20 mouse cellular contexts compared by ENCODE assay signal in genomic region chr11:100806380-100807305, GRCm38 (mm10). TPM values are rescaled to one million over a fixed set of nuclear protein-coding genes. Genes with fewer than 3 reads are reported as not detected.
DNase-seq lines count a peak whose midpoint lies in the region; ATAC-seq and TF ChIP-seq lines count a peak whose summit lies in the region.
"Had no signal": no experiment of that assay in that cellular context is flagged by ENCODE, and none has a peak within 500 bp of the region (broad histone marks: within the 10 kb centered on the region; RNA-seq: fewer than 3 reads in every experiment).

No protein-coding gene starts in this region.

- H3K4me3 ChIP-seq in gastrocnemius, adult 2 months = peak overlapping the region; percentile 20
- no peak overlapping the region for H3K4me3 ChIP-seq in limb, embryonic 13.5 days
- no peak overlapping the region for H3K4me3 ChIP-seq in limb, embryonic 10.5 days
- no peak overlapping the region for H3K4me3 ChIP-seq in embryonic facial prominence, embryonic 14.5 days (ENCODE audit: low read depth, low read length)
- H3K4me3 ChIP-seq in kidney, adult 2 months (ENCODE audit: insufficient read depth, low read depth, low read length) = no peak overlapping the region
- H3K4me3 ChIP-seq: limb, embryonic 15.5 days; midbrain, embryonic 12.5 days had no signal

- H3K36me3 ChIP-seq in limb, embryonic 13.5 days = peaks cover 39% of the 10 kb centered on the region
- peaks cover 34% of the 10 kb centered on the region for H3K36me3 ChIP-seq in limb, embryonic 10.5 days
- H3K36me3 ChIP-seq in embryonic facial prominence, embryonic 14.5 days (ENCODE audit: control insufficient read depth, insufficient read depth, low read length) = peaks cover 45% of the 10 kb centered on the region
- peaks cover 8% of the 10 kb centered on the region for H3K36me3 ChIP-seq in kidney, adult 2 months (ENCODE audit: control insufficient read depth, insufficient read depth, low read length)

- no peak for TF ChIP-seq CTCF in gastrocnemius, adult 2 months (IDR thresholded peaks at IDR 0.05)
- TF ChIP-seq CTCF in kidney, adult 2 months (conservative IDR thresholded peaks at IDR 0.05; ENCODE audit: insufficient read depth, insufficient read length, low read depth, low read length) = no peak

- H3K27ac ChIP-seq in gastrocnemius, adult 2 months = peak overlapping the region; percentile 87
- peak overlapping the region; percentile 2; the same call in 1 of the 2 replicates for H3K27ac ChIP-seq in limb, embryonic 13.5 days
- no peak overlapping the region for H3K27ac ChIP-seq in limb, embryonic 10.5 days
- no peak overlapping the region for H3K27ac ChIP-seq in embryonic facial prominence, embryonic 14.5 days (replicated peaks; ENCODE audit: low read depth, low read length)
- H3K27ac ChIP-seq in kidney, adult 2 months (ENCODE audit: insufficient read depth, low read depth, low read length) = no peak overlapping the region
- H3K27ac ChIP-seq: limb, embryonic 15.5 days; midbrain, embryonic 12.5 days had no signal

- 57% methylated on average over 20 of the region's 20 CpGs for WGBS in limb, embryonic 13.5 days
- 83% methylated on average over 20 of the region's 20 CpGs for WGBS in limb, embryonic 10.5 days
- 65% methylated on average over 20 of the region's 20 CpGs for WGBS in embryonic facial prominence, embryonic 14.5 days
- WGBS in kidney, adult 2 months = 59% methylated on average over 20 of the region's 20 CpGs

- peaks cover 15% of the 10 kb centered on the region for H3K4me1 ChIP-seq in limb, embryonic 13.5 days
- peaks cover 6% of the 10 kb centered on the region for H3K4me1 ChIP-seq in limb, embryonic 10.5 days
- H3K4me1 ChIP-seq in embryonic facial prominence, embryonic 14.5 days (ENCODE audit: control insufficient read depth, insufficient read depth, low read length) = peaks cover 7% of the 10 kb centered on the region; the same call in 1 of the 2 replicates
- peaks cover 11% of the 10 kb centered on the region; the same call in 1 of the 2 replicates for H3K4me1 ChIP-seq in kidney, adult 2 months (ENCODE audit: control insufficient read depth, insufficient read depth, low read length)
- H3K4me1 ChIP-seq: midbrain, embryonic 12.5 days had no signal

- peak; percentile 71 for DNase-seq in gastrocnemius, adult 2 months
- DNase-seq in gastrocnemius, postnatal 10 days = no peak
- no peak for DNase-seq in limb, embryonic 10.5 days (ENCODE audit: low spot score)
- peak; percentile 65 for DNase-seq in embryonic facial prominence, embryonic 14.5 days (ENCODE audit: low spot score)
- no peak for DNase-seq in retina, postnatal 1 day
- DNase-seq in adrenal gland, adult 18-20 months (ENCODE audit: low spot score in 2 of 2) = no peak
- no peak for DNase-seq in kidney, adult 2 months
- DNase-seq: adrenal gland, postnatal 14 days; cerebellum, postnatal 36 days; liver, postnatal 0 days; thymus, postnatal 4 days had no signal

- TF ChIP-seq POLR2A in kidney, adult 2 months (IDR thresholded peaks at IDR 0.05; ENCODE audit: low read depth, low read length) = no peak

- no peaks in the 10 kb centered on the region for H3K9me3 ChIP-seq in limb, embryonic 13.5 days
- no peaks in the 10 kb centered on the region for H3K9me3 ChIP-seq in limb, embryonic 10.5 days (replicated peaks)
- H3K9me3 ChIP-seq in embryonic facial prominence, embryonic 14.5 days (ENCODE audit: control insufficient read depth, low read length) = no peaks in the 10 kb centered on the region
- H3K9me3 ChIP-seq: limb, embryonic 15.5 days had no signal

- no peak overlapping the region for H3K4me2 ChIP-seq in limb, embryonic 13.5 days (replicated peaks)
- no peak overlapping the region for H3K4me2 ChIP-seq in embryonic facial prominence, embryonic 14.5 days (ENCODE audit: low read depth, low read length)
- H3K4me2 ChIP-seq: limb, embryonic 15.5 days; midbrain, embryonic 12.5 days had no signal

- intact Hi-C loops in gastrocnemius, adult 2 months (cut with DNase I) = no loop called here

- no peaks in the 10 kb centered on the region for H3K27me3 ChIP-seq in limb, embryonic 13.5 days
- no peaks in the 10 kb centered on the region for H3K27me3 ChIP-seq in limb, embryonic 10.5 days (ENCODE audit: low read depth, poor library complexity, severe bottlenecking)
- H3K27me3 ChIP-seq in embryonic facial prominence, embryonic 14.5 days (replicated peaks; ENCODE audit: control insufficient read depth, insufficient read depth, low read length) = no peaks in the 10 kb centered on the region
- no peaks in the 10 kb centered on the region for H3K27me3 ChIP-seq in kidney, adult 2 months (replicated peaks; ENCODE audit: control insufficient read depth, insufficient read depth, low read length)
- H3K27me3 ChIP-seq: limb, embryonic 15.5 days; midbrain, embryonic 12.5 days had no signal

- ATAC-seq in limb, embryonic 13.5 days (ENCODE audit: low FRiP score, low read depth) = no peak
- ATAC-seq in embryonic facial prominence, embryonic 14.5 days (ENCODE audit: low read depth) = no peak
- ATAC-seq: liver, postnatal 0 days had no signal

- no peak overlapping the region for H3K9ac ChIP-seq in limb, embryonic 13.5 days
- no peak overlapping the region for H3K9ac ChIP-seq in embryonic facial prominence, embryonic 14.5 days (ENCODE audit: low read depth, low read length)
- H3K9ac ChIP-seq: limb, embryonic 15.5 days; liver, postnatal 0 days; midbrain, embryonic 12.5 days had no signal

RNA-seq across cellular contexts. Expression of gene Ghdc, which starts 35.9 kb away (rescaled TPM):
- 1 to 10 TPM; 4.3 to 6.9 TPM for total RNA-seq in gastrocnemius, adult 2 months (2021)
- 1 to 10 TPM; 7.7 to 8.4 TPM for total RNA-seq in gastrocnemius, postnatal 10 days (2021)
- 6.6 and 8.0 TPM in 2 replicates for polyA plus RNA-seq in limb, embryonic 13.5 days (2015; fragmentation: Nextera tagmentation; extraction: Ambion mirVana)
- 3.5 and 4.3 TPM in 2 replicates for polyA plus RNA-seq in limb, embryonic 10.5 days (2016; fragmentation: Nextera tagmentation; extraction: Ambion mirVana)
- polyA plus RNA-seq in embryonic facial prominence, embryonic 14.5 days (2014; fragmentation: Nextera tagmentation; extraction: Ambion mirVana) = 3.6 and 4.4 TPM in 2 replicates
- total RNA-seq in adrenal gland, adult 18-20 months (2021) = 10 to 100 TPM; 17.8 to 21.4 TPM
- 30.4 and 31.8 TPM in 2 replicates for polyA plus RNA-seq in kidney, adult 2 months (2012; rRNA removed)

RNA-seq across cellular contexts. Expression of gene Stat5b, which starts 43.9 kb away (rescaled TPM):
- total RNA-seq in gastrocnemius, adult 2 months (2021) = 100 to 1,000 TPM; 139 to 145 TPM
- total RNA-seq in gastrocnemius, postnatal 10 days (2021) = 100 to 1,000 TPM; 107 to 114 TPM
- 18.9 and 19.8 TPM in 2 replicates for polyA plus RNA-seq in limb, embryonic 13.5 days (2015; fragmentation: Nextera tagmentation; extraction: Ambion mirVana)
- 15.4 and 15.6 TPM in 2 replicates for polyA plus RNA-seq in limb, embryonic 10.5 days (2016; fragmentation: Nextera tagmentation; extraction: Ambion mirVana)
- polyA plus RNA-seq in embryonic facial prominence, embryonic 14.5 days (2014; fragmentation: Nextera tagmentation; extraction: Ambion mirVana) = 24.5 and 27.6 TPM in 2 replicates
- 10 to 100 TPM; 40.1 to 74.3 TPM for total RNA-seq in adrenal gland, adult 18-20 months (2021)
- 23.2 and 24.0 TPM in 2 replicates for polyA plus RNA-seq in kidney, adult 2 months (2012; rRNA removed)

RNA-seq across cellular contexts. Expression of gene Hcrt, which starts 43.9 kb away (rescaled TPM):
- not detected for total RNA-seq in gastrocnemius, adult 2 months (2021)
- not detected for total RNA-seq in gastrocnemius, postnatal 10 days (2021)
- polyA plus RNA-seq in limb, embryonic 13.5 days (2015; fragmentation: Nextera tagmentation; extraction: Ambion mirVana) = not detected in 2 replicates
- not detected in 2 replicates for polyA plus RNA-seq in limb, embryonic 10.5 days (2016; fragmentation: Nextera tagmentation; extraction: Ambion mirVana)
- polyA plus RNA-seq in embryonic facial prominence, embryonic 14.5 days (2014; fragmentation: Nextera tagmentation; extraction: Ambion mirVana) = not detected in 2 replicates
- not detected for total RNA-seq in adrenal gland, adult 18-20 months (2021)
- polyA plus RNA-seq in kidney, adult 2 months (2012; rRNA removed) = not detected in 2 replicates
- total RNA-seq: adrenal gland, postnatal 14 days; gastrocnemius, postnatal 36 days; left cerebral cortex, adult 8-10 months had no signal
- polyA plus RNA-seq: embryonic facial prominence, embryonic 11.5 days; heart, embryonic 16.5 days; kidney, embryonic 14.5 days; limb, embryonic 15.5 days; liver, postnatal 0 days; macrophage; midbrain, embryonic 12.5 days had no signal

RNA-seq across cellular contexts. Expression of gene Kcnh4, which starts 46.9 kb away (rescaled TPM):
- not detected for total RNA-seq in gastrocnemius, adult 2 months (2021)
- not detected for total RNA-seq in gastrocnemius, postnatal 10 days (2021)
- polyA plus RNA-seq in limb, embryonic 13.5 days (2015; fragmentation: Nextera tagmentation; extraction: Ambion mirVana) = not detected in 2 replicates
- polyA plus RNA-seq in limb, embryonic 10.5 days (2016; fragmentation: Nextera tagmentation; extraction: Ambion mirVana) = not detected in 2 replicates
- polyA plus RNA-seq in embryonic facial prominence, embryonic 14.5 days (2014; fragmentation: Nextera tagmentation; extraction: Ambion mirVana) = 0.41 and 0.64 TPM in 2 replicates
- total RNA-seq in adrenal gland, adult 18-20 months (2021) = under 1 TPM; 0.10 to 0.16 TPM
- polyA plus RNA-seq in kidney, adult 2 months (2012; rRNA removed) = 0.04 and 0.08 TPM in 2 replicates
- total RNA-seq: gastrocnemius, postnatal 36 days had no signal
- polyA plus RNA-seq: heart, embryonic 16.5 days; kidney, embryonic 14.5 days; limb, embryonic 15.5 days; liver, postnatal 0 days; macrophage had no signal

RNA-seq across cellular contexts. Expression of gene Stat5a, which starts 52.5 kb away (rescaled TPM):
- total RNA-seq in gastrocnemius, adult 2 months (2021) = 10 to 100 TPM; 11.7 to 15.8 TPM
- 10 to 100 TPM; 29.6 to 32.7 TPM for total RNA-seq in gastrocnemius, postnatal 10 days (2021)
- 5.2 and 5.7 TPM in 2 replicates for polyA plus RNA-seq in limb, embryonic 13.5 days (2015; fragmentation: Nextera tagmentation; extraction: Ambion mirVana)
- polyA plus RNA-seq in limb, embryonic 10.5 days (2016; fragmentation: Nextera tagmentation; extraction: Ambion mirVana) = 2.1 and 2.7 TPM in 2 replicates
- 8.2 and 9.2 TPM in 2 replicates for polyA plus RNA-seq in embryonic facial prominence, embryonic 14.5 days (2014; fragmentation: Nextera tagmentation; extraction: Ambion mirVana)
- 10 to 100 TPM; 28.0 to 29.3 TPM for total RNA-seq in adrenal gland, adult 18-20 months (2021)
- polyA plus RNA-seq in kidney, adult 2 months (2012; rRNA removed) = 15.8 and 16.6 TPM in 2 replicates

Comparison
In these comparisons a context has a peak if more than half of its experiments do, and no peak if none do; other contexts are left out.
1. DNase-seq: peak in gastrocnemius, adult 2 months (single experiment) and embryonic facial prominence, embryonic 14.5 days (single experiment); none in gastrocnemius, postnatal 10 days (single experiment), limb, embryonic 10.5 days (single experiment), retina, postnatal 1 day (single experiment), adrenal gland, adult 18-20 months (0 of 2) and kidney, adult 2 months (single experiment).
2. H3K27ac ChIP-seq: peak in gastrocnemius, adult 2 months (single experiment) and limb, embryonic 13.5 days (single experiment); none in limb, embryonic 10.5 days (single experiment), embryonic facial prominence, embryonic 14.5 days (single experiment) and kidney, adult 2 months (single experiment).